Comparison of ENCODE assay signal across 24 mouse cellular contexts in the genomic region with DNA sequence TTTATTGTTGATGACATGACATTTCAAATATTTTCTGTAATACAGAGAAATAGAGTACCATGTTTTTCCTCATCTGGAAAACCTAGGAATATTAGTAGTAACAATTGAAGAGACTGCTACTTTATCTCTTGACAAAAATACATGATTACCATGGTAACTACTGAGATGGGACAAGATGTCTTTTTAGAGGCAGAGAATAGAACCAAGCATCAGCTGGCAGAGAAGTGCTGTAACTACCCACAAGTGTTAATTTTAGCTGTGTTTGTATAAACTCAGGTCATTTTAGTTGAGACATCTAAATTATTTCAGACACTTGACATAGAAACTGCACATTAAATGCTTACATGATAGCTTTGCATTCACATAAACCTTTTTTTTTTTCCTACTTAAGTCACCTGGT.
DNase-seq lines count a peak whose midpoint lies in the region; ATAC-seq and TF ChIP-seq lines count a peak whose summit lies in the region.
"Had no signal": no experiment of that assay in that cellular context is flagged by ENCODE, and none has a peak within 500 bp of the region (broad histone marks: within the 10 kb centered on the region; RNA-seq: fewer than 3 reads in every experiment).

No protein-coding gene starts in this region.

- peak overlapping the region; percentile 90 for H3K27ac ChIP-seq in layer of hippocampus, adult 2 months
- H3K27ac ChIP-seq: embryonic facial prominence, embryonic 12.5 days; embryonic facial prominence, embryonic 15.5 days; forebrain, embryonic 15.5 days; gastrocnemius, adult 2 months; hindbrain, embryonic 12.5 days; hindbrain, embryonic 15.5 days had no signal

- no peak for TF ChIP-seq CTCF in layer of hippocampus, adult 2 months (conservative IDR thresholded peaks at IDR 0.05)

- peak; percentile 90 for ATAC-seq in frontal cortex, adult (ENCODE audit: low TSS enrichment)
- ATAC-seq: forebrain, embryonic 15.5 days; Patski had no signal

- no peak for DNase-seq in frontal cortex, postnatal 14 days (ENCODE audit: low spot score in 2 of 2)
- peak in 1 of 2 experiments; percentile 54 for DNase-seq in layer of hippocampus, adult 2 months (ENCODE audit: low spot score in 2 of 2)
- no peak for DNase-seq in layer of hippocampus, postnatal 36 days
- DNase-seq in left cerebral cortex, adult 11 months (ENCODE audit: low spot score) = peak; percentile 48
- no peak for DNase-seq in left cerebral cortex, adult 18-20 months (ENCODE audit: low spot score in 2 of 2)
- DNase-seq in brain, adult 2 months (ENCODE audit: low read depth, low spot score) = peak; percentile 80
- no peak for DNase-seq in kidney, adult 9 months
- DNase-seq: adrenal gland, postnatal 10 days; adrenal gland, postnatal 36 days; B cell, adult 2 months; cerebellum, adult 11 months; cerebellum, adult 2 months; cerebellum, adult 9-11 months; cerebellum, postnatal 25 days; gastrocnemius, adult 2 months; gastrocnemius, postnatal 14 days; heart, adult 11 months had no signal

- H3K4me3 ChIP-seq in layer of hippocampus, adult 2 months = no peak overlapping the region
- H3K4me3 ChIP-seq: embryonic facial prominence, embryonic 12.5 days; embryonic facial prominence, embryonic 15.5 days; forebrain, embryonic 15.5 days; gastrocnemius, adult 2 months; hindbrain, embryonic 12.5 days; hindbrain, embryonic 15.5 days had no signal

Comparison
In these comparisons a context has a peak if more than half of its experiments do, and no peak if none do; other contexts are left out.
1. DNase-seq: peak in left cerebral cortex, adult 11 months (single experiment) and brain, adult 2 months (single experiment); none in frontal cortex, postnatal 14 days (0 of 2), layer of hippocampus, postnatal 36 days (0 of 2), left cerebral cortex, adult 18-20 months (0 of 2) and kidney, adult 9 months (single experiment).